Mouse (Mus musculus): ENCODE results near the gene Fam221a.

- TF ChIP-seq CTCF (IDR thresholded peaks at IDR 0.05; ENCODE audit: extremely low read depth, insufficient read length, insufficient replicate concordance, low read depth, low read length) (no peak), POLR2A (IDR thresholded peaks at IDR 0.05; ENCODE audit: low read depth, low read length) (no peak)
Observed at GRCm38 (mm10) chr6:49343737-49344469, 23.6 kb upstream of the Fam221a start.
